Mouse (Mus musculus): ENCODE data around the gene Npas3. TPM values are rescaled to one million over a fixed set of nuclear protein-coding genes. Genes with fewer than 3 reads are reported as not detected.

Npas3 gene
- polyA plus RNA-seq, 1 experiment from 2014 or later, result 4.5 TPM

- Histone ChIP-seq H3K27ac (ENCODE audit: low read length) (no peak overlapping the region), H3K9me3 (ENCODE audit: control insufficient read depth, low read depth, low read length) (no peaks in the 10 kb centered on the region), H3K4me1 (ENCODE audit: control insufficient read depth, insufficient read depth, low read length) (no peaks in the 10 kb centered on the region), H3K9ac (replicated peaks; ENCODE audit: low read depth, low read length) (no peak overlapping the region), H3K27me3 (ENCODE audit: control insufficient read depth, insufficient read depth, low read length) (no peaks in the 10 kb centered on the region), H3K4me2 (replicated peaks; ENCODE audit: low read depth, low read length) (no peak overlapping the region), H3K36me3 (ENCODE audit: control insufficient read depth, insufficient read depth, low read length) (no peaks in the 10 kb centered on the region), H3K4me3 (ENCODE audit: low read depth, low read length) (no peak overlapping the region)
- no peak for ATAC-seq (ENCODE audit: insufficient number of reproducible peaks, insufficient read depth, low FRiP score, low read depth)
Observed at GRCm38 (mm10) chr12:54015304-54015703, 766.8 kb downstream of the Npas3 start.

DNA sequence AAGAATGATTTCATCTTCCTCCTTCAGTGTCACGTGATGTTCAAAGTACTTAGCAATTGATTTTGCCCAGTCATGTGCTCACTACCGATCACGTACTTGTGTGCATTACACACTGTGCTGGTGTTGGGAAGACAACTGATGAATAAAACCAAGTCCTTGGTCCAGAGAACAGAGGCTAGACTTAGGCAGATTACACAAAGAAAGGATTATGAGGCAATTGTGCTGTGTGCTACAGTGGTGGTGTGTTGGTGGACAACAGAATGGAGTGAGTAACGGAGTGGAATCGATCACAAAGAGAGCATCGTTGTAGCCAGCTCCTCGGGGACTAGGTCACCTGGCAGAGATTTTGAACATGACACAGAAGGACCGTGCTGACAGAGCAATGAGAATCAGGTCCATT is 769.5 kb downstream of the Npas3 start:
- Histone ChIP-seq H3K4me3 (ENCODE audit: low read depth, low read length) (no peak overlapping the region), H3K36me3 (ENCODE audit: control insufficient read depth, insufficient read depth, low read length) (no peaks in the 10 kb centered on the region), H3K4me2 (replicated peaks; ENCODE audit: low read depth, low read length) (no peak overlapping the region), H3K9me3 (ENCODE audit: control insufficient read depth, low read depth, low read length) (no peaks in the 10 kb centered on the region), H3K27ac (ENCODE audit: low read length) (no peak overlapping the region), H3K9ac (replicated peaks; ENCODE audit: low read depth, low read length) (no peak overlapping the region), H3K4me1 (ENCODE audit: control insufficient read depth, insufficient read depth, low read length) (no peaks in the 10 kb centered on the region), H3K27me3 (ENCODE audit: control insufficient read depth, insufficient read depth, low read length) (no peaks in the 10 kb centered on the region)
- ATAC-seq (ENCODE audit: insufficient number of reproducible peaks, insufficient read depth, low FRiP score, low read depth), result no peak
- WGBS, result 89% methylated on average over 8 of the region's 8 CpGs

- WGBS, result 93% methylated on average over 8 of the region's 8 CpGs
- no peaks in the 10 kb centered on the region for H3K27me3 ChIP-seq (ENCODE audit: control insufficient read depth, insufficient read depth, low read length)
- no peaks in the 10 kb centered on the region for H3K36me3 ChIP-seq (ENCODE audit: control insufficient read depth, insufficient read depth, low read length)
- no peak overlapping the region for H3K4me2 ChIP-seq (replicated peaks; ENCODE audit: low read depth, low read length)
- no peaks in the 10 kb centered on the region for H3K9me3 ChIP-seq (ENCODE audit: control insufficient read depth, low read depth, low read length)
- no peak overlapping the region for H3K27ac ChIP-seq (ENCODE audit: low read length)
- no peak overlapping the region for H3K9ac ChIP-seq (replicated peaks; ENCODE audit: low read depth, low read length)
- ATAC-seq (ENCODE audit: insufficient number of reproducible peaks, insufficient read depth, low FRiP score, low read depth), result no peak
- no peaks in the 10 kb centered on the region for H3K4me1 ChIP-seq (ENCODE audit: control insufficient read depth, insufficient read depth, low read length)
- H3K4me3 ChIP-seq (ENCODE audit: low read depth, low read length), result no peak overlapping the region
Observed at GRCm38 (mm10) chr12:54019979-54020378, 771.5 kb downstream of the Npas3 start.

DNA sequence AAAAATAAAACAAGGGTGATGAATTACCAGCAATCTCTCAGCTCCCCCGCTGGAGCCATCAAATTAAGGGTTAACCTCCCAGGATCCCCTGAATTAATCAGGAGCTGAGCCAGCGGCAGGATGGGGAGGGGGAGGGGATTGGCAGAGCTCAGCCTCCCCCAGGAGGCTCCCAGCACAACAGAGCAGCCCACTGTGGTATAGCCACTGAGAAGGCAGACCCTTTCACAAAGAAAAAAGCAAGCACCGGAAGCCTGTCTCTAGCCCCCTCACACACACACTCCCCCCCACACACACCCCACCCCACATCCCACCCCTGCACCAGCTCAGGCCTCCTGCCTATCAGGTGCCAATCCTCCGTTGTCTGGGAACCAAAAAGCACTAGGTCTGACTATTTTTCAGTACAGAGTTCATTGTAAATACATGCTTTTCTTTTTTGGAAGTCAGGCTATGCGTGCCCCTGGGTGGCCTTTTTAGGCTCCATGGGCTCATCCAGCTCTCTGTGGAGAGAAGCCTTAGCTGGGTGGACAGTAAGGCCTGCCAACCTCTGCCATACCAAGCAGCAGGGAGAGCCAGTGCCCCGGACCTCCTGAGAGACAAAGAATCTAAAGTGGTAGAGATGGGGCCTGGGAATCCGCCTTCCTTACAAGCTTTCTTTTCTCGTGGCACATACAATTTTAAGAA is 786.3 kb downstream of the Npas3 start:
- ATAC-seq (ENCODE audit: insufficient number of reproducible peaks, insufficient read depth, low FRiP score, low read depth), result peak; percentile 49; the same call in 1 of the 2 replicates
- peaks cover 6% of the 10 kb centered on the region; the same call in 1 of the 2 replicates for H3K4me1 ChIP-seq (ENCODE audit: control insufficient read depth, insufficient read depth, low read length)
- H3K9ac ChIP-seq (replicated peaks; ENCODE audit: low read depth, low read length), result no peak overlapping the region
- H3K4me3 ChIP-seq (ENCODE audit: low read depth, low read length), result no peak overlapping the region
- H3K27me3 ChIP-seq (ENCODE audit: control insufficient read depth, insufficient read depth, low read length), result no peaks in the 10 kb centered on the region
- H3K27ac ChIP-seq (ENCODE audit: low read length), result no peak overlapping the region
- H3K36me3 ChIP-seq (ENCODE audit: control insufficient read depth, insufficient read depth, low read length), result no peaks in the 10 kb centered on the region
- no peaks in the 10 kb centered on the region for H3K9me3 ChIP-seq (ENCODE audit: control insufficient read depth, low read depth, low read length)
- WGBS, result 24% methylated on average over 8 of the region's 8 CpGs
- no peak overlapping the region for H3K4me2 ChIP-seq (replicated peaks; ENCODE audit: low read depth, low read length)

GRCm38 (mm10) chr12:54037602-54038001 is 789.1 kb downstream of the Npas3 start:
- Histone ChIP-seq H3K9me3 (ENCODE audit: control insufficient read depth, low read depth, low read length) (no peaks in the 10 kb centered on the region), H3K36me3 (ENCODE audit: control insufficient read depth, insufficient read depth, low read length) (no peaks in the 10 kb centered on the region), H3K9ac (replicated peaks; ENCODE audit: low read depth, low read length) (no peak overlapping the region), H3K27me3 (ENCODE audit: control insufficient read depth, insufficient read depth, low read length) (no peaks in the 10 kb centered on the region), H3K4me3 (ENCODE audit: low read depth, low read length) (no peak overlapping the region), H3K4me1 (ENCODE audit: control insufficient read depth, insufficient read depth, low read length) (peaks cover 9% of the 10 kb centered on the region; the same call in 1 of the 2 replicates), H3K27ac (ENCODE audit: low read length) (no peak overlapping the region), H3K4me2 (replicated peaks; ENCODE audit: low read depth, low read length) (no peak overlapping the region)
- 94% methylated on average over 3 of the region's 3 CpGs for WGBS
- ATAC-seq (ENCODE audit: insufficient number of reproducible peaks, insufficient read depth, low FRiP score, low read depth), result no peak

- H3K4me2 ChIP-seq (replicated peaks; ENCODE audit: low read depth, low read length), result no peak overlapping the region
- no peaks in the 10 kb centered on the region for H3K9me3 ChIP-seq (ENCODE audit: control insufficient read depth, low read depth, low read length)
- 34% methylated on average over 9 of the region's 9 CpGs for WGBS
- H3K9ac ChIP-seq (replicated peaks; ENCODE audit: low read depth, low read length), result no peak overlapping the region
- no peak overlapping the region for H3K27ac ChIP-seq (ENCODE audit: low read length)
- ATAC-seq (ENCODE audit: insufficient number of reproducible peaks, insufficient read depth, low FRiP score, low read depth), result no peak
- no peaks in the 10 kb centered on the region for H3K27me3 ChIP-seq (ENCODE audit: control insufficient read depth, insufficient read depth, low read length)
- no peak overlapping the region for H3K4me3 ChIP-seq (ENCODE audit: low read depth, low read length)
- no peaks in the 10 kb centered on the region for H3K36me3 ChIP-seq (ENCODE audit: control insufficient read depth, insufficient read depth, low read length)
- peaks cover 9% of the 10 kb centered on the region; the same call in 1 of the 2 replicates for H3K4me1 ChIP-seq (ENCODE audit: control insufficient read depth, insufficient read depth, low read length)
Observed at GRCm38 (mm10) chr12:54042996-54043544, 794.6 kb downstream of the Npas3 start.

DNA sequence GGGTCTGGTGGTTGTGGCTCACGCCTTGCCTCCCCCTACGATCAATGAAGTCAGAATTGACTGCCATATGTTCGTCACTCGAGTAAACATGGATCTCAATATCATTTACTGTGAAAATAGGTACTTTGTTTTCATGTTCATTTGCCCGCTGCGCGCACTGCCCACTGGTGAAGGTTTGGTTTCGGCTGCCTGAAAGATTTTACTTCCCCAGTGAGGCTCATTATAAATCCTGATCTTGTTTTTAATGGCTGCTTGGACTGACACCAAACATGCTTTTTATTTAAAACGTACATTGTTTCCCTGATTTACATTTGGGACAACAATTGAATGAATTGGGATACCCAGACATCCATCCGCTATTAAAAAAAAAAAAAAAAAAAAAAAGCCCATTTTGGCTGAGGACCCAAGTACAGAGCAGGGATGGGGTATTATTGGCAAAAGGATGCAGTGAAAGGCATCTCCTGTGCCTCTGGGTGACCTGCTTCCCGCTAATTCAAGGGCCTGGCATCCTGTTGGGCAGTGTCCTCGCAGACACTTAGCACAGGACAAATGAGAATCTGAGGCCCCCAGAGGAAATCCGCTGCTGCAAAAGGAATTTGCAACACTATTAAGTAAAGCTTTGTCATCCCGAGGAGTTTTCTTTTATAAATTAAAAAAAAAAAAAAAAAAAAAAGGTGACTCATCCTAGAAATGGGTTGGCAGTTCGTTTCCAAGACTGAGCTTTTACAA is 796.3 kb downstream of the Npas3 start:
- no peak for ATAC-seq (ENCODE audit: insufficient number of reproducible peaks, insufficient read depth, low FRiP score, low read depth)
- Histone ChIP-seq H3K4me1 (ENCODE audit: control insufficient read depth, insufficient read depth, low read length) (peaks cover 9% of the 10 kb centered on the region; the same call in 1 of the 2 replicates), H3K36me3 (ENCODE audit: control insufficient read depth, insufficient read depth, low read length) (no peaks in the 10 kb centered on the region), H3K4me3 (ENCODE audit: low read depth, low read length) (no peak overlapping the region), H3K9ac (replicated peaks; ENCODE audit: low read depth, low read length) (no peak overlapping the region), H3K9me3 (ENCODE audit: control insufficient read depth, low read depth, low read length) (no peaks in the 10 kb centered on the region), H3K27me3 (ENCODE audit: control insufficient read depth, insufficient read depth, low read length) (no peaks in the 10 kb centered on the region), H3K27ac (ENCODE audit: low read length) (no peak overlapping the region), H3K4me2 (replicated peaks; ENCODE audit: low read depth, low read length) (no peak overlapping the region)
- 77% methylated on average over 15 of the region's 15 CpGs for WGBS

DNA sequence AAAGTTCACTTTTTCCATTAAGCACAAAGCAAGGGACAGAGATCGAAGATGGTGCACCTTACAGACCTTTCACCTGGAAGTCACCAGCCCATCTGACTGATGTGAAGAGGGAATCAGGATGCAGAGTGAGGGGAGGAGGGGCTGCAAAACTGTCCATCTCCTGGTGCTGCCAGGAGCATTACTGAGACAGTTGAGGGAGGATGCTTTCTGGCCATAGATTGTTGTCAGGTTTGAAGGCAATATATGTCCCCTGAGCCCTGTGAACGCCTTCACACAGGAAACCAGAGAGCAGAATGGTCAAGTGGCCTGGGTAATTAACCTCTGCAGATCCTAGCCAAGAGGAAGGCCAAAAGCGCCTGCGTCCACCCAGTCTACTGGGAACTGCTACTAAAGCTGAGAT is 796.9 kb downstream of the Npas3 start:
- Histone ChIP-seq H3K36me3 (ENCODE audit: control insufficient read depth, insufficient read depth, low read length) (no peaks in the 10 kb centered on the region), H3K4me3 (ENCODE audit: low read depth, low read length) (no peak overlapping the region), H3K27ac (ENCODE audit: low read length) (no peak overlapping the region), H3K27me3 (ENCODE audit: control insufficient read depth, insufficient read depth, low read length) (no peaks in the 10 kb centered on the region), H3K4me1 (ENCODE audit: control insufficient read depth, insufficient read depth, low read length) (peaks cover 9% of the 10 kb centered on the region; the same call in 1 of the 2 replicates), H3K4me2 (replicated peaks; ENCODE audit: low read depth, low read length) (no peak overlapping the region), H3K9me3 (ENCODE audit: control insufficient read depth, low read depth, low read length) (no peaks in the 10 kb centered on the region), H3K9ac (replicated peaks; ENCODE audit: low read depth, low read length) (no peak overlapping the region)
- ATAC-seq (ENCODE audit: insufficient number of reproducible peaks, insufficient read depth, low FRiP score, low read depth), result no peak
- WGBS, result 72% methylated on average over 4 of the region's 4 CpGs

Measured in stomach, embryonic 14.5 days (tissue).